Mouse (Mus musculus): ENCODE data around the gene Tbxa2r.

Tbxa2r gene

DNA sequence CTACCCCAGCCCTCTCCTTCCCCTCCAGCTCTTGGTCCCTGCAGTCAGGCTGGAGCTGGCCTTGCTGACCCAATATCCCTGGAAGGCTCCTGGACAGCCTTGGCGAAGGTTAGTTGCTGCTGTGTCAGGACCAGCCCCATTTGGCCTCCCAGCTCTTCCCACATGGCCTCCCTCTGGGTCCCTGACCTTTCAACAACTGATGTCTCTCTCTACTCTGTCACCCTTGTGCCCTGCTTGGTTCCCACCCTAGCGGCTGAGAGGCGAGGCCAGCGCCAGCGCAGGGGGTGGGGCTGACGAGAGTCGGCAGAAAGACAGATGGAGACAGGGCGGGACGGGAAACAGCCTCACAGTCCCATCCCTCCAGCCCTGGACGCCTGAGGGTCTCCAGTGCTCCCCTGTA lies at the start of gene Tbxa2r:
TSS of gene Tbxa2r (plus strand) at position 346 of the 400 bp plus-strand sequence.
- no peak for DNase-seq (ENCODE audit: low read depth, low spot score)

DNA sequence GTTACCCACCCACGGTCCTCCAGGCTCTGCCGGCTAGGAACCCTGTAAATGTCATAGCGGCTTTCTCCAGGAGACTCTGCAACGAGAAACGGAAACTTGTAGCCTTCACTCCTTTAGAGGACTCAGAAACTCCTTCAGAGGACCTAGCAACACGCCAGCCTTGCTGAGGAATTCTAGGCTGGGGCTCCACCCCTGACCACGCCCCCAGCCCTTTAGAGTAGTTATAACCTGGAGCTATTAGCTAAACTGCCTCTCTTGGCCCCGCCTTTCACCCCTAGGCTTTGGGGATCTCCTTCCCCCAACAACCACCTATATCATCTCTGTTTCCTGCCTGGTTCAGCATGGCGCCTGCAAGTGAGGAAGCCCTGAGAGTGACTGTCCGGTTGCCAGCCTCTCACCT lies 49.0 kb upstream of the Tbxa2r start:
- DNase-seq (ENCODE audit: low read depth, low spot score): no peak

DNA sequence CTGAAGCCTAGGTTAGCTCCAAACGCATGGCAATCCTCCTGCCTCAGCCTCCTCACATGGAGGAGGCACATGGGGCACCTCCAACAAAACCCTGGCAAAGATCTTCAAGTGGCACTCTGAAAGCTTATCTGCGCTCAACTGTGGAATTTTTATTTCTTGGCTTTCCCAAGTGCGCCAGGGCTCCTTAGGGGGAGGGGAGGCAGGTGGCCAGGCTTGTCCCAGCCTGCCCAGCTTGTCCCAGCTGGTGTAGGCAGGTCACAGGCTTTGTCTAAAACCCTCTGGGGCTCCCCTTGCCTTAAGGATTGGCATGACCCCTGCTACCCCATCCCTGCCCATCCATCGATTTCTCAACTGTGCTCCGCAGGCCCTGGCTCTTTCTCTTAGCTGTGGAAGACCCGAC lies 44.3 kb upstream of the Tbxa2r start:
- DNase-seq (ENCODE audit: low read depth, low spot score): no peak

- DNase-seq (ENCODE audit: low read depth, low spot score): no peak
Observed at GRCm38 (mm10) chr10:81284719-81285118, 43.8 kb upstream of the Tbxa2r start.

- peak; percentile 56 for DNase-seq (ENCODE audit: low read depth, low spot score)
Observed at GRCm38 (mm10) chr10:81285694-81286450, 42.7 kb upstream of the Tbxa2r start.

DNA sequence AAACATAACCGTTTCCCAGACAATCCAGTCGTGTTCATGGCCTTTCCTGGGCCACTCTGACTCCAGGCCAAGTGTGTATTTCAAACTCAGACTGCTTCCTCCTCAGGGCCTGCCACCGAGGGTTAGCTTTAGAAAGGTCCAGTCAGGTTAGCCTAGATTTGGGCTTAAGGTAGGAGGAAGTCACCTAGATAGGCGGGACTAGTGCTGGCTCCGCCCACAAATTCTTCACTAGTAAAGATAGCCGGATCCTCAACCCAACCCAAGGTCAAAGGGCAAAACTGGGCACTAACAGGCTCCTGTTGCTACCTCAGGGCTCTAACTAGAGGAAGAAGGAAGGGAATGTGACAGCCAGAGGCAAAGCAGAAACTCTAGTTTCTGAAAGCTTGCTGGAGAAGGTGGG lies 41.9 kb upstream of the Tbxa2r start:
- no peak for DNase-seq (ENCODE audit: low read depth, low spot score)

DNA sequence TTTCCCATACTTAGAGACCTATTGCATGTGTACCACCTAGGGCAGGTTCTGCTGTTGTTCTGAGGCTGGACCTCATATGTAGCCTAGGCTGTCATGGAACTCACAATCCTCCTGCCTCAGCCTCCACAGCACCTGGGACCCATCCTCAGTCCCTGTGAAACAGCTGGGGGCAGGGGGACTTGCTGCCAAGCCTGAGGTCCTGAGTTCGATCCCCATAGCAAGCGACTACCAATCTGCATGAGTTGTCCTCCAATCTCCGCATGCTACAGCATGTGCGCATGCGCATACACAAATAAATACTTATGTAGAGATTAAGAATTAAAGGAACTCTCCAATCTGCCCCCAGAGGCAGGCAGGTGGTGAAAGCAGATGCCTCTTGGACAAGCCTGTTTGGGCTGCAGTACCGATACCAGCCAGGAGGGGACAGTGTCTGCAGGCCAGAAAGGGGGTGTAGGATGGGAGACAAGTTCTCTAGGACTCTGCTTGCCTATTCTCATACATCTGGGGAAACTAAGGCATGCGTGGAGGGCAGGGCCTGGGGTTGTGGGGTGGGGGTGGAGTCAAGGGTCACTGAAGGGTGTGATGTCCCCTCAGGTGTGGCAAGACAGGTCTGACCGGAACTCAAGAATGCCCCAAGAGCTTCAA lies 40.9 kb upstream of the Tbxa2r start:
- peak; percentile 51 for DNase-seq (ENCODE audit: low read depth, low spot score)

DNA sequence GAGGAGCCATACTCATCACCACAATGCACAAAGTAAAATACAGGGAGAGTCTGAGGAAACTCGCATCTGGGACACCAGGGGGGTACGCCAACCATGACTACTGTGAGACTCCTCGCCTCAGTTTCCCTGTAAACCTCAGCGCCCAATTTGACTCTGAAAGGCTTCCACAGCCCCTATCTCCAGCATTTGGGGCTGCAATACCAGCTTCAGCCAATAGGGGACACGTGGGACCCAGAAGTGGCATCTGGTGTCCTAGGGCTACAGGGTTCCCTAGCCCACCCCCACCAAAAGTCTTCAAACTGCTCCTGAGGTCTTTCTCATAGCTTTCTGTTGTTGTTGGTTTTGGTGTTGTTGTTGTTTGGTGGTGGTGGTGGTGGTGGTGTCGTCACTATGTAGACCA lies 39.9 kb upstream of the Tbxa2r start:
- DNase-seq (ENCODE audit: low read depth, low spot score): no peak

DNA sequence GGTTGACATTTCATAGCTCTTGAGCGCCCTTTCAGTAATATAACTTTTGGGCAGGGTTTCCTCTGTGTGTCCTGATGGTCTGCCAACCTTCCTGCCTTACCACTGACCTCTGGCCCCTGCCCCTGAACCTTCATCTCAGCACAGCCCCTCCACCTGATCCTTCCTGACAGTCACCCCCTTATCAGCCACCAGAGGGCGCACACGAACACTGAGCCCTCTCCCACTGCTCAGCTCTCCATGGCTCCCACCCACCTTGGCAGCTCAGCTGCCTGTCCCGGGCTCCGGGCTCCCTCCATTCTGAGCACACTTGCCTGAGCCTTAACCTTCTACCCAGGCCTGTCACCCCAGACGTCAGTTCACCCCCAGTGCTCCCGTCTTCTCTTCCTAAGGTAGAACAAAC lies 39.3 kb upstream of the Tbxa2r start:
- DNase-seq (ENCODE audit: low read depth, low spot score): no peak

DNA sequence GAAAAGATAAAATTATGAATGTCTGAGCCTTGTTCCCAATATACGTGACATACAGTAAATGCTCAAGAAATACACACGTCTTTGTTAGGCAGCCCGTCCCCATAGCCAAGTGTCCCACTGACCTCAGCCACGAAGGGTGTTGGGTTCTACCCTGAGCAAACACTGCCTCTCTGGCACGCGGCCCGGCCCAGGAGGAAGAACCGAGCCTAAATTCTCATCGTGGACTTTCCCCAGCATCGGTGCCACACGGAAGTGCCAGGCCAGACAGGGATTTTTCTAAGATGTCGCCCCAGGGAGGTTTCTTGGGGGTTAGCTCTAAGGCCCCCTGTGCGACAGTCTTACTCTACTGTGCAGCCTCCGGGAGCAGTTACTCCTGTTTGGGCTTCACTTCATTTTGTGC lies 38.7 kb upstream of the Tbxa2r start:
- no peak for DNase-seq (ENCODE audit: low read depth, low spot score)

DNA sequence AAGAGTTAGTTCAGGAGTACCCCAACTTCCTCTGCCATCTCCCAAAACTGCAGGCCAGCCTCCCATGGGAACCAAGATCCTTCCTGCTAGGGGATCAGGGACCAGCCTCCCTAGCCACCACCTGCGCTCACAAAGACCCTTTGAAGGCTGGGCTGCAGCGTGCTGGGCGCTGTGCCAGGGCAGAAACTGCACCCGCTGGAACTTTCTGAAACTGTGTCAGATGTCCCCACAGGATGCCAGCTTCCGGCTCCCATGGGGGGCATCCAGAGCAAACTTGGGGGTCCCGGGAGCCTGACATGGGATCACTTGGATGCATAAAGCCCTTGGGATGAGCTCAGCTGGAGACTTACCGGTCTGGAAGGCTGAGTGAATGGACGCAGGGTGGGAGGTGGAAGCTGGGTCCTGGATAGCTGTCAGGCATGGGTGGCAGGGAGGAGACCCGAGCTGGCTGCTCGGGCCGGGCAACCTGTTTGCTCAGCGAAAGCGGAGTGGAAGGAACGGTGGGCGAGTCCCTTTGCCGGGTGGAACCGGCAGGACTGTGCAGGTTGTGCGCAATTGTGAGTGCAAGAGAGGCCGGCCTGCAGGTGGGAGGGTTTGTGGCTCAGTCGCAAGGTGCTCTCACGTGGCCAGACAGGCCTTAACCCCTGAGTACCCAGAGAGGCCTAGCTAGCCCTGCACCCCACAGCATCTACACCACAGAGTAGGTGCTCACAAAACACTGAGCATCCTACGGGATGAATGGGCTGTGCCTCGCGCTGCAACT lies 37.7 kb upstream of the Tbxa2r start:
- no peak for DNase-seq (ENCODE audit: low read depth, low spot score)

GRCm38 (mm10) chr10:81291511-81292104 lies 36.9 kb upstream of the Tbxa2r start, which contains the start of gene Tjp3:
Tjp3 (minus strand) TSS chr10:81291581.
- DNase-seq (ENCODE audit: low read depth, low spot score): no peak

- peak; percentile 100 for DNase-seq (ENCODE audit: low read depth, low spot score)
Observed at GRCm38 (mm10) chr10:81292554-81293333, 35.8 kb upstream of the Tbxa2r start, which contains the start of gene Pip5k1c. Pip5k1c (plus strand) TSS chr10:81292963.

DNA sequence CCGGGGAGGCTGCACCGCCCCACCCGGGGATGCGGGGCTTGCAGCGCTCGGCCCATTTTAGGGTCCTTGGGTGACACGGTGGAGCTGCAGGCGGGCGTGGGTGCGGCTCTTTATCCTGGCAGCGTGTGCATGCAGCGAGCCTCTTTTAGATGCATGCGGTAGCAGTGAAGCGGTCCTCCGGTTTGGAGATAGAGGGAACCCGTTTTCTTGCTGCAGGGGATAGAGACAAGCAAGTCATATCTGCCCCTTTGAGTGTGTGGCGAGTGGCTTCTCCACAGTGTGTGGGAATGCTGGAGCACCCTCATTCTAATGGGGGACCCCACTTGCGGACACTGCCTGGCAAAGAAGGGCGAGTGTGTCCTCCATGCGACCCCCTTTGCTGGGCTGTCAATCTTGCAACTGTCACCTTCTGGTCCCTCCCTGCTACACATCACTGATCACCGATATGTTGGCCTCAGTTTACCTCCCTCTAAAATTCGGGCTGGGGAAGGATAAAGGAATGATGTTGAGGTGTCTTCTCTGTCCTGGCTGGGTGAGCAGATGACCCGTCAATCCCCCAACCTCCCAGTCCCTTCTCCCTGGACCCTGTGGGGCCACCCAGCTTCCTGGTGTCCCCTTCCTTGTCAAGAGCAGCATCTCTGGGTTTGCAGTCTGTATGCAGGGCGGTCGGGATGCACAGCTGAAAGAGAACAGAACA lies 35.0 kb upstream of the Tbxa2r start:
- DNase-seq (ENCODE audit: low read depth, low spot score): peak; percentile 35

DNA sequence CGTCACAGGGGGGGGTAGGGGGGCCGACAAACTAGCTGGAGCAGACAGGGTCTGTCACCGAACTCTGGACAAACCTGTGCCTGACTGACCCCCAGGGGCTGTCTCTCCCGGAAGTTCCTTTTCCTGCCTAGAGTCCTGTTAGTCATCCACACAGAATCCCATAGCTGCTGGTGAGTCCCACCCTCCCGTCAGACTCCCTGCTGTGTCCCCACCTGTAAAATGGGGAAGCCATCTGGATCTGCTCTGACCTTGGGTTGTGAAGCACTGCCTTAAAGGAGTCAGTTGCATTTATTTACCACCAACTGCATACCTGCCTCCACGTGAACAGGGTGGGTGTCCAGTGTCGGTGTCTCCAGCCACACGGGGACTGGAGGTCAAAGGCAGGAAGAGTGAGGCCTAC lies 34.1 kb upstream of the Tbxa2r start:
- no peak for DNase-seq (ENCODE audit: low read depth, low spot score)

- DNase-seq (ENCODE audit: low read depth, low spot score): no peak
Observed at GRCm38 (mm10) chr10:81295185-81295584, 33.3 kb upstream of the Tbxa2r start.

DNA sequence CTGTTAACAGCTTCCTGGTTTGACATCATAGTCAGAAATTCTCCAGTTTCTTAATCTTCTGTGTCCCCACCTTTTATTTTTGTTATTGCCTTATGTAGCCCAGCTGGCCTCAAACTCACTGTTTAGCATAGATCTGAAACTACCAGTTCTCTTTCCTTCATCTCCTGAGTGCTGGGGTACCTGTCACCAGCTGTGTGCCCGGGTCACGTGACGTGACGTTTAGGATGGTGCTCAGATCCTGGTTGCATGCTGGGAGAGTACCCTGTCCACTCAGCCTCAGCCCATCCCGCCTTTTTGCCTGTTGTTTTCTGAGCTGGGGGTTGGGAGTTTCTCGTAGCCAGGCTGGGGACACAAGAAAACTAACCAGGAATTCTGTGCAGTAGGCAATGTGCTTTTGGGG lies 31.3 kb upstream of the Tbxa2r start:
- no peak for DNase-seq (ENCODE audit: low read depth, low spot score)

- no peak for DNase-seq (ENCODE audit: low read depth, low spot score)
Observed at GRCm38 (mm10) chr10:81297845-81298244, 30.7 kb upstream of the Tbxa2r start.

GRCm38 (mm10) chr10:81298369-81299100 lies 30.0 kb upstream of the Tbxa2r start:
- no peak for DNase-seq (ENCODE audit: low read depth, low spot score)
